Mouse (Mus musculus) heart, postnatal 25 days (tissue): ENCODE data around the gene Synpr. TPM values are rescaled to one million over a fixed set of nuclear protein-coding genes. Genes with fewer than 3 reads are reported as not detected.
"Not testable (repeated sequence)": the region's sequence is repeated elsewhere in the genome, so short reads cannot be mapped to it uniquely, and the experiment has no call there.

ENCODE experiments used
- DNase-seq: peaks from one replicate; pipeline ENCODE4 v3.0.0; 2022; ENCODE audit warnings: low spot score
- intact Hi-C: fragments of 180-260 bp; cut with DNase I; formaldehyde crosslinking; loops from one replicate; pipeline ENCODE4 v1.15.1; 2025
- total RNA-seq, 2 experiments: library from RNA; stranded (reverse); gene quantifications; 2 replicates each; pipeline ENCODE4 v1.2.3; 2021

Synpr gene
- under 1 TPM in 1 of 2 experiments, not detected in 1; 0.36 TPM for total RNA-seq

DNA sequence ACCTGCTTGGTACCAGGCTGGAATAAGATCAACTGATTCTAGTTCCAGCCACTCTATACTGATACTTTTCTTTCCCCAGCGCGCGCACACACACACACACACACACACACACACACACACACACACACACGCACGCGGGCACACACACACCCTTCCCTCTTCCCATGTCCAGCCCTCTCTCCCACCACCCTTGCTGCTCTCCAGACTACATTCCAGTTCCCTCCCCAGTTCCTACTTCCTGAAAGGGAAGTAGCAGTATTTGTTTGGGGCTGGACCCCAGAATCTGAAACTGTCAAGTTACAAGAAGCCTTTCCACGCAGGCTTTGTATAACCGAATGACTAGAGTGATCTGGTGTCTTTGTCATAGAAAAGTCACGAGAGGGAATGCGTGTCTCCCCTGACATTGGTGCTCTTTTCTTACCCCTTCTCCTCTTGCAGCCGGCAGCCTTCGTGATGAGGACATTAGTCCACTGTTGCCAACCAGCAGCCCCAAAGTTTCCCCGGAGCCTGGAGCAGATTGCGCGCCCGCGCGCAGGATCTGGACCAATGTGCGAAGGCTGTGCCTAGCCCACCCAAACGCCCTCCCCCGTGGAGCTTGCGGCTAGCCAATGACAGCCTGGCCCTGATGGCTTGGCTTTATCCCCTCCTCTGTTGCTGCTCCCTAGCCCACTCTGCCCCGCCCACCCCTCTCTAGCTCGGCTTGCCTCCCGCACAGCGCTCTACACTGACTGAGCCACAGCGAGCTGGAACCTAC is at the start of gene Synpr:
Synpr (plus strand) TSS at position 690 of the 754 bp plus-strand sequence.
- intact Hi-C loops: no loop called here
- no peak for DNase-seq

- intact Hi-C loops: loop anchor here (1.0 kb wide), 1 partner anchor 662 kb away; no protein-coding TSS in a partner anchor
- DNase-seq: no peak
These were observed 47.7 kb upstream of the Synpr start for GRCm38 (mm10) chr14:13236929-13237328.

DNA sequence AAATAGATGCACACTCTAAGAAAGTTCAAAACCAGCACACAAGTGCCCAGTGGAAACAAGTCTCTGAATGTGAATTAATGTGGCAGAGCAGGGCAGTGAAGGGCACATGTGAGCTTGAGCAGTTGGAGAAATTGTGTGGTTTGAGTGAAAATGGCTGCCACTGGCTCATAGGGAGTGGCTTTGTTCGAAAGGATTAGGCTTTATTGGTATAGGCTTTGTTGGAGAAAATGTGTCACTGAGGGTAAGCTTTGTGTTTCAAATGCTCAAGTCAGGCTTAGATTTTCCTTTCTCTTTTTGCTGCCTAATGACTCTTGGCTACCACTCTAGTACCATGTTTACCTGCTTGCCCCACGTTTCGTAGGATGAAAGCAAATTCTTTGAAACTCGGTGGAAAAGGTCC is 37.1 kb upstream of the Synpr start:
- DNase-seq: no peak
- intact Hi-C loops: no loop called here

- DNase-seq: no peak
- intact Hi-C loops: no loop called here
These were observed 35.2 kb upstream of the Synpr start for GRCm38 (mm10) chr14:13249361-13249760.

GRCm38 (mm10) chr14:13252594-13252993 is 32.0 kb upstream of the Synpr start:
- DNase-seq: no peak
- intact Hi-C loops: no loop called here

DNA sequence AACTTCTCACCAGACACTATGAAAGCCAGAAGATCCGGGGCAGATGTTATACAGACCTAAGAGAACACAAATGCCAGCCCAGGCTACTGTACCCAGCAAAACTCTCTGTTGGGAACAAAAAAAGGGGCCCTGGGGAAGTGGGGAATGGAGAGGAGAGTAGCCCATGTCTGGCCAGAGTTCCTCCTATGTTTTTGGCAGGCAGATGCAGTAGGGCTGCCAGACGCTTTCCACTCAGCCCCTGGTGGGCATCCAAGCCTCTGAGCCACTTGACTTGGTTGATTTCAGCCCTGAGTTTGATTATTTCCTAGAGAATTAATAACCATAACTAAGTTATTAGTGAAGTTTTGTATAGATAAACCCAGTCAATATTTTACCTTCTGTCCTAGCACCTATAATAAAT is 29.8 kb upstream of the Synpr start:
- DNase-seq, intact Hi-C loops: not testable (repeated sequence)

GRCm38 (mm10) chr14:13262406-13262805 is 22.2 kb upstream of the Synpr start:
- intact Hi-C loops: no loop called here
- no peak for DNase-seq

- intact Hi-C loops: no loop called here
- no peak for DNase-seq
These were observed 18.2 kb upstream of the Synpr start for GRCm38 (mm10) chr14:13266331-13266730.

DNA sequence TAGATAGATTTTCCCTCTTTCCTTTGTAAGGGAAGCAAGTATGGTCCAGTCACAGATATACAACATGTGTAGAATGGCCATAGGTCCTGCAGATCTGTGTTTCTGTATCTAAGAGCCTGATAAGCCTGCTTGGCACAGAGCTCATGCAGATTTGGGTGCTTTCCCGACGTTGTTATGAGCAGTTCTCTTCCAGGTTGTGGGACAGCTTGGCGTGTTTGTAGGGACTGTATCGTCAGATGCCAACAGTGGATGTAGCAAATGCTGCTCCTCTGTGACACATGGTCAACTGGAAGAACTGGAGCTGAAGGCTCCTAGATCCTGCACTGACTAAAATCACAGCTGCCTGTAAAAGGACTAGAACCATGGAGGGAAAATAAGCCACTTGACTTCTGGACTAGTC is 17.4 kb upstream of the Synpr start:
- DNase-seq: no peak
- intact Hi-C loops: no loop called here

DNA sequence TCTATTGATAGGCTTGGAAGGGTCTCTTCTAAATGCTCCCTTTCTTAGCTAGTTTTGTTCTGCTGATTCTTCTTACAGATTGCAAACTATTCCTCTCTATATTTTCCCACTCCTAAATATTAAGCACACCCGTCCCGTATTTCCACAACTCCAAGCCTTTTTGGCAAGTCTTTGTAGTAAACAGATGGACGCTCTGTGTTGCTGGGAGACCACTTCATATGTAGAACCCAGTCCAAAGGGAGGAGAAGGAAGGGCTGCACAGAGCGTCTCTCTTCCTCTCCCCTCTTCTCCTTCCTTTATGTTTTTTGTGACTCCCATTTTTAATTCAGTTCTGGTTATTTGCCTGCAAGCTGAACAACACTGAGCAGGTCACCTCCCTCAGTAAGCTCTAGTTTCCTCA is 1.4 kb upstream of the Synpr start:
- no peak for DNase-seq
- intact Hi-C loops: no loop called here

DNA sequence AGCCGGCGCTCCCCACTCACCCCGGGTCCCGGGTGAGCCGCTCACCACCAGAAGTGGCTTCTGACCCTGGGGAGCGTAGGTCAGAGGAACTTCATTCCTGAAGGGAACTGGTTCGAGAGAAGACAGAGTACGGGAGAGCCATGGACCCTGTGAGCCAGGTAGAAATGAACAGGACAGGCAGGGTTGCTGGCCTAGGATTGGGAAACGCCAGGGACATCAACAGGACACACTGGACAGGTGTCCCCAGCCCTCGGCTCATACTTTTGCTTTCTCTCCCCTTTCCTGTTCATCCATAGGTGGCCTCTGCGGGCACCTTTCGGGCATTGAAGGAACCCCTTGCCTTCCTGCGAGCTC is 242 bp downstream of the Synpr start:
- no peak for DNase-seq
- intact Hi-C loops: no loop called here

DNA sequence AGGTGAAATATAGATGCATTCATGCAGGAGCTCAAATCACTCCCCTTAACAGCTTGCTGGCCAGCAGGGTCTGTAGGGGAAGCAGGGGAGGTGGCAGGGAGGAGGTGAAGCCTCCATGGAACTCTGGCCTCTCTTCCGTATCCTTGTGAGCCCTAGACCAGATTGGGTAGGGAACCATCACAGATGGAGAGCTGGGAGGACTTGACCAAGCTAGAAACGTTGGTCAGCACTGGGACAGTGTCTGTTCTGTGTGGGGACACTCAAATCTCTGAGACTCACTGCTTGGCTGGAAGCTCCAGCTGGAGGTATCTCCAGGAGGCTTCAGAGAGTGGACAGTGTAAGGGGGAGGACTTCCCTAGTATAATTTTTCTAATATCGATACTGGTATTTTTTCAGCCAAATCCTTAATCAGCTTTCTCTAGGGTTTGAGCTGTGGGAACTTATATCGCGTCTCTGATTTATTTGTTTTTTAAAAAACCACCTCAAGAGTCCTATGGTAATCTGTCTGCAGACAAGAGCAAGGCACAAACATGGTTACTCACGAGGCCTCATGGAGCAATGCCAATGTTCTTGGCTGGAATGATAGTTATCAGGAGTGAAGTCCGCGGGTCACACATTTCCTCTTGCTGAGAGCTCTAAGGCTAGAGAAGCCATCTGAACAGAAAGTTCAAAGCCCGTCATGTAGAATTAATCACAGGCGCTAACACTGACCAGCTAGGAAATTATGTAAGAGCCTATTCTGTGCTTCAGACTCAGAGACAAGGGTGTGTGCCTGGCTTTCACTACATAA is 956 bp downstream of the Synpr start:
- no peak for DNase-seq
- intact Hi-C loops: no loop called here

DNA sequence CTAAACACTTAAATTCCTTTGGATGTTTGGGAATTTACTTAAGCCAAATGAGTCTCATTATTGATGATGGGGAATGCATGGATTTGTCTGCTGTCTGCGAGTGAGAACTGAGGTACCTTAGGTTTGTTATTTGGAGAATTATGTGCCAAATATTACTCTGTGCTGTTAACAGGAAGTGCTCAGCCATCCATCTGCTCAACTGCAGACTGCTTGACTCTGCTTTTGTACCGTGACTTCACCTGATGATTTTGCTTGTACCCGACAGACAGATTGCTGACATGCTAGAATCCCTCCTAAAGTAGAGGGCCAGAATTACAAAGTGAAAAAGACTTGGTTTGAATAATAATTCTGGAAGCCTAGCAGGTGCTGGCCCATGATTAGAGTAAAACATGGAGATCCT is 9.6 kb downstream of the Synpr start:
- intact Hi-C loops: no loop called here
- DNase-seq: no peak

DNA sequence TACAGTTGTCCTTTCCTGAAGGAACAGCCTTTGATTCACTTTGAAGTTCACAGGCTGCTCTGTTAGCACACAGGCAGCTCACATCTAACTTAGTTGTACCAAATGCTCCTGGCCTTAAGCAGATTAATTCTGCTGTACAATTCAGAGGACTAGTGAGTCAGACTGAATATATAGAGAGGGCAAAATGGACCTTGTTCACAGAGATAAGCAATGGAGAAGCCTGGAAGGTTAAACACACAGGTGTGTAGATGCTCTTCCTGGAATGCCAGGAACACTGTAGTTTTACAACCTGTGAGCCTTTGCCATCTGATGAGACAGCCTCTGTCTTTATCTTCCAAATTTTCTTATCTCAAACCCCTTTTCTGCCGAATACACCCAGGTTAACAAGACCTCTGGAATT is 29.7 kb downstream of the Synpr start:
- DNase-seq: no peak
- intact Hi-C loops: no loop called here

GRCm38 (mm10) chr14:13328461-13328860 is 43.9 kb downstream of the Synpr start:
- DNase-seq: no peak

DNA sequence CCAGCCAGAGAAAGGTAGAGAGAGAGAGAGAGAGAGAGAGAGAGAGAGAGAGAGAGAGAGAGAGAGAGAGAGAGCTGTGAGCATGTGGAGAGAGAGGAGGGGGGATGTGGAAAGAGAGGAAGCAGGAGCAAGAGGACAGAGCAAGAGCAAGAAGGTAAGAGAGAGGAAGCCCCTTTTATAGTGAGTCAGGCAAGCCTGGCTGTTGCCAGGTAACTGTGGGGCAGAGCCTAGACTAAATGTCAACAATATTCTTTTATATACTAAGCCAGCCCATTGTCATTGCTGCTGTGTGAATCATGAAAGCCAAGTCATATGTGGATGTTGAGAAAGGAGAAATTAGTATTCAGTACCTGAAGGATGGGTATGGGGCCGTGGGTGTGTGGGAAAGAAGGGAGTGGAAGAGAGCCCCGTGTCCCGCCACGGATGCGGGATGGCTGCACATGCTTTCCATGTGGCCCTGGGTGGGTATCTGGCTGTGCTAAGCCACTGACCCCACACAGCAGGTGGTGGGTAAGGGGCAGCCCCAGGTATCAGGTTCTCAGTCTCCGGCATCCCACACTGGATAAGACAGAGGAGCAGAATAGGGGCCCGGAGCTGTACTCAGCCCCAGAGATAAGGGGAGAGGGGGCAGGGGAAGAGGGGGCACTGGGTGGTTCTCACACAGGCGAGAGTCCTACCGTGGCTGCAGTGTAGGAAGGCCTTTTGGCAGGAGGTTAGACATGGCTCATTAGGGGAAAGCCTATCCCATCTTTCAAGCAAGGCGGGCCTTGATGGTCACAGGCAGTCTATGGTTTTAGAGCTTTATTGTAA is 48.1 kb downstream of the Synpr start:
- no peak for DNase-seq
- intact Hi-C loops: no loop called here

More at GRCm38 (mm10) chr14:13328461-13328860, 43.9 kb downstream of the Synpr start:
- intact Hi-C loops: no loop called here

DNA sequence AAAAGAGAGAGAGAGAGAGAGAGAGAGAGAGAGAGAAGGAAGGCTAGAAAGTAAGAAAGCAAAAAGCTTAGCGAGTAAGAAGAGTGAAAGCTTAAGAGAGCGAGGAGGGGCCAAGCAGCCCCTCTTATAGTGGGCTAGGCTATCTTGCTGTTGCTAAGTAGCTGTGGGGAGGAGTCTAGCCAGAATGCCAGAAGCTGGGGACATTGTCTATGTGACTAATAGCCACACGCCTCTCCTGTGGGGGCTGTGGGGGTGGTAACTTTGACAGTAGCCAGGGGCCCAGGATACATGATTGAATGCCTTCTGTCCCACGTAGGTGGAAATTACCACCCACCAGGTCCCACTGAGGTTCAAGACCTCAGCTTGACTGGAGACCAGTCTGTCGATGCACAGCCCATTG is 48.8 kb downstream of the Synpr start:
- intact Hi-C loops: no loop called here
- no peak for DNase-seq

DNA sequence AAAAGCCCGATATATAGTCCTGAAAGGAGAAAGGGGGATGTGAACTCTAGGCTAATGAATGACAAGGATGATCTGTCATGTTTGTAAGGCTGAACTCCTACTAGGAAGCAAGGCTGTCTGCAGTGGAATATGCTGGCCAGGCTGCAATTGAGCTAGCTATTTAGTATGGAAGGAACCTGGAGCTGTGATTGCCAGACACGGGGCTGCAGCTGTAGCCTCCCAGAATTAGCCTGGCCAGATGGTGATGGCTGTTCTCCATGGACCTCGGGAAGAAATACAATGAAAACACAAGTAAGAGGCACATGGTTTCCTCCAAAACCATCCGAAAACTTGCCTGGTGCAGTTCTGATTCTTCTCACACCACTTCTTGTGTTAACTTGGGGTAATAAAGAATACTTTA is 51.6 kb downstream of the Synpr start:
- no peak for DNase-seq
- intact Hi-C loops: no loop called here

GRCm38 (mm10) chr14:13340688-13341087 is 56.1 kb downstream of the Synpr start:
- intact Hi-C loops: loop anchor here (10.0 kb wide), 1 partner anchor 766 kb away; no protein-coding TSS in a partner anchor
- no peak for DNase-seq

GRCm38 (mm10) chr14:13344240-13344639 is 59.7 kb downstream of the Synpr start:
- DNase-seq: no peak
- intact Hi-C loops: loop anchor here (10.0 kb wide), 1 partner anchor 769 kb away; no protein-coding TSS in a partner anchor
